Mouse (Mus musculus) cerebellum, adult 2 months (tissue): ENCODE measurements around the gene Smco2.

Experiments used
- CTCF ChIP-seq: fragments of 200-500 bp; IDR thresholded peaks from 2 replicates; pipeline ENCODE4 v1.5.1; 2011; ENCODE audit warnings: low read depth, mild to moderate bottlenecking, control low read depth, low read length, moderate library complexity, borderline replicate concordance; ENCODE audit not compliant: insufficient read depth
- POLR2A ChIP-seq: fragments of 200-500 bp; IDR thresholded peaks from 2 replicates; pipeline ENCODE4 v1.6.1; 2011; ENCODE audit warnings: low read length, control low read depth, borderline replicate concordance; ENCODE audit not compliant: insufficient read depth

DNA sequence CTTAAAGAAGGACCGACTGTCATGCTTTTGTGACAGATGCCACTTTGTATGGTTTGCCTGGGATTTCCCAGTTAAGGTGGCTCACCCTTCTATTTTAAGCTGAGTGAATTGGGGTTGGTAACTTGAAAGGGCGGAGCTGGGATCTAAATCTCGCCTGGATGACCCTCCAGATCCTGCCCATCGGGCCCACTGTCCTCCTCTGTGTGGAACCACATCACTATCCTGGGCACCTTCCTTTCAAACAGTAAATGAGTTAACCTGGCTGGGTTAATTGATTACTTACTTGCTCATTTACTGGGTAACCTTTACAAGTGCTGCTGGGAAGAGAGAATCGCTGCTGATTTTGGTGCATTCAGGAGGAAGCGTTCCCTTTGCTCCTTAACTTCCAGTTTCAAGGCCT lies 68.4 kb downstream of the Smco2 start:
- no peak for TF ChIP-seq CTCF
- no peak for TF ChIP-seq POLR2A
